Mouse (Mus musculus): ENCODE results near the gene Lmna. TPM values are rescaled to one million over a fixed set of nuclear protein-coding genes. Genes with fewer than 3 reads are reported as not detected.

Gene Lmna
- total RNA-seq, 2 experiments from 2014 or later: 32.6 to 34.3 TPM

- no peak for DNase-seq
These were observed 9.7 kb downstream of the Lmna start for GRCm38 (mm10) chr3:88500087-88500486.

GRCm38 (mm10) chr3:88499580-88499979, 10.2 kb downstream of the Lmna start:
- no peak for DNase-seq

DNA sequence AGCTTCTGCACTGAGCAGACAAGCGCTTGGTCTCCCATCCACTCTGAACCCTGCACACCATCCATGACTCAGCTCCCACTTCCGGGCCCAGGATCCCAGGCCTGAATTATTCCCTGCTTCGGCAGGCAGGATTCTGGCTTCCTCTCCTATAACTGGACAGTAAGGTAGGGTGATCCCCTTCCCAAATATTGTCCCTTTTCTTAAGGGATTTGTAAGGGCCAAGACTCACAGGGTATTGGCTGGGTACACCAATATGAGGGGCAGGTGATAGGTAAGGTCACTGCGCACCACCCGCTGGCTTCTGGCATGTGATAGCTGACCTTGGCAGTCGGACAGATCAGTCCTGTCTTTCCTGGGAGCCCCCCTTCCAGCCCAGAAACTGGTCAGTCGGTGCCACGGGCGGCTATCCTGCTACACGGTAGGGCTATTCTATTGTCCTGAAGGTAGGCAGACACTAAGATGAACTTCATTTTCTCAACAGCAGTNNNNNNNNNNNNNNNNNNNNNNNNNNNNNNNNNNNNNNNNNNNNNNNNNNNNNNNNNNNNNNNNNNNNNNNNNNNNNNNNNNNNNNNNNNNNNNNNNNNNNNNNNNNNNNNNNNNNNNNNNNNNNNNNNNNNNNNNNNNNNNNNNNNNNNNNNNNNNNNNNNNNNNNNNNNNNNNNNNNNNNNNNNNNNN, 13.9 kb downstream of the Lmna start:
- DNase-seq: no peak

- DNase-seq: peak; percentile 41 to 46
These were observed 14.7 kb downstream of the Lmna start for GRCm38 (mm10) chr3:88494836-88495628.

DNA sequence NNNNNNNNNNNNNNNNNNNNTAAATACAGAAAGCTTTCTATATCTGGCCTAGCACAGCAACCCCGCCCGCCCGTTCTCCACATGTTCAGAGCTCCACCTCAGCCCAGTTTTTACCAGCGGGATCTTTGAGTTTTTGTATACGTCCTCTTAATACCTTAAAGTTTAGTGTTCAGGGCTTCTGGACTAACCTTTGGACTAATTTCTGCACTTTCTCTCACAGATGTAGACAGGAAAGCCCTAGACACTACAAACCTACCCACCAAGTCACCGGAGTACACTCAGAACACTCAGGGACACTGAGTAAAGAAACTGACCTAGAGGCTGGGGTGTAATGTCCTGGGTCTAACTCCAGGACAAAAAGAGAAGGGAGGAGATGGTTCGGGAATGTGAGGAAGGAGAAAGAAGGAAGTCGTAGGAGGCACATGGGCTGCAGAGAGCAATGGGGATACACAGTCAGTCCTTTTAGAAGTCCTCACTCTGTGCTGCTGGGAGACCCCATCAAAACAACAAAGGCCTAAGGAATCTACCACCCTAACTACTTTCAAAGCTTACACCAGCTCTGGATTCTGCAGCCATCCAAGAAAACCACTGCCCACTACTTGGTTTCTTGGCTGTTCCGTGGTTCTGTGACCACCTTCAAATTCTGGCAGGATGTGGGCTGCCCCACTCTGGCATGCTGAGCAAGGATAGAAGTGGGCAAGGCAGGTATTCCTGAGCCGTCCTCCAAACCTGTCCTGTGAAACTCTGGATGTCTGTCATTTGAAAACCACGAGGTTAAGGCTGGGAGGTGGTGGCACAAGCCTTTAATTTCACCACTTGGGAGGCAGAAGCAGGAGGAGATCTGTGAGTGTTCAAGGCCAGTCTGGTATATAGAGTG, 15.8 kb downstream of the Lmna start:
- DNase-seq: no peak

DNA sequence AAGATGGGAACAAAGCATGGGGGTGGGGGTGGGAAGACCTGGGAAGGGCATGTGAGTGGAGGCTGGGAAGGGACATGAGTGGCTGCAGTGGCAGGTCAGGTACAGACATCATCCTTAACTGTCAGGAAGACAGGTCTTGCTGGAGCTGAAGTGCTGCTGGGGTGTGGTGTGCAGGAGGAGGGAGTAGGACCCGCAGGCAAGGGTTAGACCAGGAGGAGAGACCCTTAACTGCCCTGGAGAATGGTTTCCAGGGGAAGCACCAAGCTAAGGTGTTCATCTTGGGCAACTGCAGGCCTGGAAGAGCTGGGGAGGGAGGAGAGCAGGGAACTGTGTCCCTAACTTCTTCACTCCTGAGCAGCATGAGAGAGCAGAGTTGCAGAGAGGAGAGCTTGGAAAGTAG, 22.4 kb downstream of the Lmna start:
- DNase-seq: no peak

GRCm38 (mm10) chr3:88486887-88487286, 22.9 kb downstream of the Lmna start:
- no peak for DNase-seq

- no peak for DNase-seq
These were observed 23.7 kb downstream of the Lmna start for GRCm38 (mm10) chr3:88486043-88486442.

DNA sequence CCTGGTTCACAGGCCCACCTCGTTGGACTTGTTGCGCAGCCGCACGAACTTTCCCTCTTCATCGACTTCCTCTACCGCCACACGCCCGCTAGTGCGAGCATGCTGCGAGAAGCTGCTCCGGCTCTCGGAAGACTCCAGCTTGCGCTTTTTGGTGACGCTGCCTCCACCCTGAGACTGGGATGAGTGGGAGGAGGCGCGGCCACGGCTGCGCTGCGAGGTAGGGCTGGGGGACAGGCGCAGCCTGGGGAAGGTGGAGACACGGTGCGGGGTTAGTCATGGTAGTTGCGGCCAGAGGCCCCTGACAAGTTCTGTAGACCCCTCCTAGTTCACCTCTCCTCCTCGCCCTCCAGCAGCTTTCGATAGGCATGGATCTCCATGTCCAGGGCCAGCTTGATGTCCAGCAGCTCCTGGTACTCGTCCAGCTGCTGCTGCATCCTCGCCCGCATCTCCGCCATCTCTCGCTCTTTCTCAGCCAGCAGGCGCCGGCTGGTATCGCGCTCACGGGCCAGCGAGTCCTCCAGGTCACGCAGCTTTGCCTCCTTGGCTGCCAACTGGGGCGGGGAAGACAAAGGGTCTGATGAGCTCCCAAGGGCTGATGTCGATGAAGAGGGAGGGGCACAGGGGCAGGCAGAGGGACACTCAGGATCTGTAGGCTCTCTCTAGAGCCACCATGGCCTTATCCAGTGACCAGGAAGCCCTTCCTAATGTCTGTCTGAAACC, 25.0 kb downstream of the Lmna start:
- DNase-seq: no peak

DNA sequence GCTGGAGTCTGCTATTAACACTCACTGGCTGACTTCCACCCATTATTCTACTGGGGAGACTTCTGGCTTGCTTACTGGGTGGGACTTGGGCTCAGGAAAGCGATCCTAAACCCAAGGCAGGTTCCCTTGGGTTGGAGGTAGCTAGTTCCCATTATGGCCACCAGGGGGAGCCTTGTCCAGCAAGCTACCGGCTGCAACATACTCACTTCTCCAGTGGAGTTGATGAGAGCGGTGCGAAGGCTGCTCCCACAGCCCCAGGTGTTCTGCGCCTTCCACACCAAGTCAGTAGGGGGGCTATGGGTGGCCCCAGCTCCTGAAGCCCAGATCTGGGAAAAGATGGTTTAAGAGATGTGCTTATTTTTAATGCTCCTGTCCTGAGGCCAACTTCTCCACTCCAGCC, 26.1 kb downstream of the Lmna start:
- peak; percentile 58 to 64 for DNase-seq

- DNase-seq: no peak
These were observed 26.6 kb downstream of the Lmna start for GRCm38 (mm10) chr3:88483141-88483540.

GRCm38 (mm10) chr3:88482336-88482735, 27.4 kb downstream of the Lmna start:
- DNase-seq: no peak

DNA sequence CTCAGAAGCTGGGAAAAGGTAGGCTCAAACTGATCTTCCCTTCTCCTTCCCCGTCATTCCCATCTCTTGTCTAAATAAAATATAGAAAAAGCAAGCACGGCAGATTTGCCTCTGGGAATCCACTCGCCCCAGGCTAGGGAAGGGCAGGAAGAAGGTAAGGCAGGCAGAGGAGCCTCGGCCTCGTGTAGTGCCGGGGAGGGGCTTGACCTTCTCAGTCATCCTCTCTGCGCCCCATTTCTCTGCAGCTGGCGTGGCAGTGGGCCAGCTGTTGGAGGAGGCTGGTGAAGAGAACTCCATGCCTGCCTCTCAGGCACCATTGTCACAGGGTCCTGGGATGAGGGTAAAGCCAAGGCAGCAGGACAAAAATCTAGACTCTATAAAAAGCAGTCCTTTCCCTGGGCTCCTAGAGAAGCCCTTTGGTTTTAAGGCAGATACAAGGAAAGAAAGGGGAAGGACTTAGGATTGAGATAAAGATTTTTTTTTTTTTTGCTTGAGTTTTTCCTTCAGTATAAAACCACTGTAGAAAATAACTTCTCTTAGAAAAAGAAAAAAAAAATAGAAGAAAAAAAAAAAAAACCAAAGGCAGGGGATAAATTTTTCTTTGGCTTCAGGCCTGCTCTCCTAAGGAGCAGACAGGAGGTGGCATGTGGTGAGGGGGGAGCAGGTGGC, 28.2 kb downstream of the Lmna start:
- DNase-seq: no peak

- DNase-seq: no peak
These were observed 29.1 kb downstream of the Lmna start for GRCm38 (mm10) chr3:88480679-88481078.

DNA sequence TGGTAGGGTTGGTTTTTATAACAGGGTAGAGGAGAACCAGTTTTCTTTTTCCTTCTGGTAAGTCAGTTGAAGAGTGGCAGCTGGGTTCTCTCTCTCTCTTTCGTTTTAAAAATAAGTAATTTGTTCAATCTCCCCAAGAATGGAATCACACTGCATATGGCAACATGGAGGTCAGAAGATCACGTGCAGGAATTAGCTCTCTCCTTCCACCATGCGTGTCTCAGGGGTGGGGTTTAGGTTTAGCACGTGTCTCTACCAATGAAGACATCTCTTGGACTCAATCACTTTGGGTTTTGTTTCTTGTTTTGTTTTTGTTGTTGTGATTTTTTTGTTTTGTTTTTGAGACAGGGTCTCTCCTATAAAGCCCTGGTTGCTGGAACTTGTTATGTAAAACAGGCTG, 29.9 kb downstream of the Lmna start:
- DNase-seq: no peak

GRCm38 (mm10) chr3:88479163-88479562, 30.6 kb downstream of the Lmna start:
- no peak for DNase-seq

DNA sequence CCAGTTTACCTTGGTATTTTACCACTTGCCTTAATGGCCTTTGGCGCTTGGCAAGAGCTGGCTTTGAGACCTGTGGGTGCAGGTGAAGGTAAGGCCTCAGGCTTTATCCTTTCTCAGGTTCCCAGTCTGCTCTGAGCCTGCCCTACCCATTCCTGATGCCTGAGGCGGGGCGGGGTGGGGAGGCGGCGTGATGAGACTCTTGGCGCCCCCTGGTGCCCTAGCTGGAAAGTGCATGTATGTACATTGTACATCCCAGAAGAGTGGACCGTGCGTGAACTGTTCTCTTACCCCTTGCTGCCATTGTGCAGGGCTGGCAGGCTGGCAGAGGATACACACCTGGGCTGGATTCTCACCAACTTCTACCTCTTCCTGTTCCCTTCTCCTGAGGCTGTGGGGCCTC, 32.0 kb downstream of the Lmna start:
- DNase-seq: peak; percentile 69 to 82

DNA sequence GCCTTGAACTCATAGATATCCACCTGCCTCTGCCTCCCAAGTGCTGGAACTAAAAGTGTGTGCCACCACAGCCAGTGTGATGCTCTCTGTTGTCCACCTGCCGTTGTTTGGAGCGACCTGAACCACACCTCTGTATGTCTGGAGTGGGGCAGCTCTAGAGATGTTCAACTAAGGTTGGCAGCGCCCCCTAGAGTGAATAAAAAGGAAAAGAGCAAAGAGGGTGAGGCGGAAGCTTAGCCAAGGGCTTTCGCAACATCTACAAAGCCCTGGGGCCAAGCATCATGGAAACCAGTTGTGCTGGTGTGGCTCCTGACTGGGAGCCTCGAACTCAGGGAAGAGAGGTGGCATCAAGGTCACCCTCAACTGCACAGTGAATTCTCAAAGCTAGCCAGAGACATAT, 33.4 kb downstream of the Lmna start:
- DNase-seq: no peak

- DNase-seq: no peak
These were observed 36.2 kb downstream of the Lmna start for GRCm38 (mm10) chr3:88473571-88473970.

DNA sequence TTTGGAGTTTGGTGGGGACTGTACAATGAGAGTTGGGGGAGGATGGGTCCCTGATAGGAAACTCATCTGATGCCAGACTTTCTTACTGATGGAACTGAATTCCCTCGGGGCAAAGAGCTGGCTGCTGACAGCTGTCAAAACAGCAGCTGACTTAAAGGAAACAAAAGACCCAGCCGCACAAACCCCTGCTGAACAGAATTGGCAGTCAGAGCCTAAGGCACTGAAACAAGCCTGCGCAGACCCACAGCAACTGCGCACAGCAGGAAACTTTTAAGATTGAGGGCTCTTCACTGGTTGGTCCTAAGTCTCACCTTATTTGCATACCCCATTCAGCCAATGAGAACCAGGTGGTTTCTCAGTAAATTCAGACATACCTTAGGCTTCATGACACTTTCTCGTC, 36.7 kb downstream of the Lmna start:
- no peak for DNase-seq

DNA sequence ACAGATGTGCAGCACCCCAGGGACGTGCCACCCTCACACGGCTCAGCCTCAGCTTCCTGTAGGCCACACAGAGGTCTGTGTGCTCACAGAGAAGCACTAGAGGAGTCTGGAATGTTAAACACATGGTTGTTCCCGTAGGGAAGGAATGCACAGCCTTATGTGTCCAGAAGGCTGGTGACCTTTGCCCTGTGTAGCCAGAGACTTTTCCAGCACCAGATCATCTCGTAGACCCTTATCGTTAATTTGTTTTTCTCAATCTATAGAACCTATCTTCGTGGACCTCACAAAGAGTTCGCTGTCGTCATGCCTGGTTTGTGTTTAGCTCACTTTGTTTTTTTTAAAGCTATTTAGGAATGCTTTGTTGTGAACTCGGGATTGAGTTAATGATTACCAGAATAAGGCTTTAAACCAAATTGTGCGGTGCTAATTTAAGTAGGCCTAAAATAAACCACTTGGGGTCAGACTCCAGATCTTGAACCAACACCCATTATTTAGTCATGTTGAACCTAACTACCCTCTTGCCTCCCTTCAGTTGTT, 38.7 kb downstream of the Lmna start:
- no peak for DNase-seq

DNA sequence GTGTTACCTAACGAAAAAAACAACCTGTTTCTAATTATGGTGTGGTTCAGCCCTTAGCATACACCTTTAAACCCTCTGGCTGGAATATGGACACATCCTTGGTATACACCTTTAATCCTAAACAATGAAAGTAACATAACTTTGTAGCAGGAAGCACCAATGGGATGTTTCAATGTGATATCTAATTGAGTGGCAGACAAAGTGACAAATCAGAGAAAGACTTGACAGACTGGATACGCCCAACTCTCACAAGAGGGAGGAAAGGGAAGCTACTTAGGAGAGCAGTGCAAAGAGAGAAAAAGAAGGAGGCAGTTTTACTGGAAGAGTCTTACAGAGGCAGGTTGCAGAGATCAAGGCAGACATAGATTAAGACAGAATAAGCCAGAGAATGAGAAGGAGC, 40.3 kb downstream of the Lmna start:
- DNase-seq: no peak
